Mouse (Mus musculus) embryonic facial prominence, embryonic 11.5 days (tissue): ENCODE measurements at regions not wholly inside any gene's neighbourhood (a gene's known extent, or its start where the extent isn't known, plus 50 kb on each side); places are given as distances from the start of the nearest gene placed in this dataset.
A peak's percentile ranks its signal among the peaks of the same experiment; 100 is the strongest.

ENCODE experiments used
- ATAC-seq: fragments of 200-750 bp; cut with Nextera tagmentation; replicated peaks from 2 replicates; pipeline ENCODE4 v1.8.0; 2017; ENCODE audit warnings: low read depth; ENCODE audit not compliant: insufficient number of reproducible peaks, low FRiP score, low TSS enrichment
- DNase-seq: peaks from one replicate; pipeline ENCODE4 v3.0.0-alpha.2; 2015; ENCODE audit warnings: low spot score
- H3K27ac ChIP-seq: fragments of 300-500 bp; sonication (generic); replicated peaks from 2 replicates; pipeline ENCODE4 v1.5.1; 2014; ENCODE audit warnings: mild to moderate bottlenecking, low read depth, low read length, control low read depth
- H3K27me3 ChIP-seq: fragments of 300-500 bp; sonication (generic); 2 replicates; pipeline ENCODE4 v1.6.1; 2014; ENCODE audit warnings: mild to moderate bottlenecking, low read length, moderate library complexity, mixed read lengths; ENCODE audit not compliant: control insufficient read depth, insufficient read depth
- H3K36me3 ChIP-seq: fragments of 300-500 bp; sonication (generic); replicated peaks from 2 replicates; pipeline ENCODE4 v1.6.1; 2014; ENCODE audit warnings: low read depth, mild to moderate bottlenecking, low read length, moderate library complexity, mixed read lengths; ENCODE audit not compliant: control insufficient read depth, insufficient read depth
- H3K4me1 ChIP-seq: fragments of 300-500 bp; sonication (generic); 2 replicates; pipeline ENCODE4 v1.6.1; 2014; ENCODE audit warnings: low read length, mixed read lengths; ENCODE audit not compliant: control insufficient read depth, insufficient read depth
- H3K4me2 ChIP-seq: fragments of 300-500 bp; sonication (generic); 2 replicates; pipeline ENCODE4 v1.6.1; 2014; ENCODE audit warnings: low read depth, mild to moderate bottlenecking, control low read depth, low read length, moderate library complexity
- H3K4me3 ChIP-seq: fragments of 300-500 bp; sonication (generic); 2 replicates; pipeline ENCODE4 v1.5.1; 2014; ENCODE audit warnings: low read depth, low read length, control low read depth
- H3K9ac ChIP-seq: fragments of 300-500 bp; sonication (generic); replicated peaks from 2 replicates; pipeline ENCODE4 v1.6.1; 2014; ENCODE audit warnings: mild to moderate bottlenecking, control low read depth, low read length
- H3K9me3 ChIP-seq: fragments of 300-500 bp; sonication (generic); replicated peaks from 2 replicates; pipeline ENCODE4 v1.6.1; 2016; ENCODE audit warnings: mild to moderate bottlenecking, low read length, inconsistent platforms, mixed read lengths; ENCODE audit not compliant: control insufficient read depth
- WGBS: fragments of 180-500 bp; shearing (Covaris S2); extraction: QIAGEN DNeasy Blood & Tissue Kit; methylation state at CpG from one replicate; pipeline ENCODE4 v1.1.7; 2014; 5-methylcytosine and 5-hydroxymethylcytosine counted together

GRCm38 (mm10) chr9:87964508-87964907 lies 233.4 kb upstream of the Tbx18 start:
- Histone ChIP-seq H3K4me1 (no peaks in the 10 kb centered on the region), H3K4me2 (no peak overlapping the region), H3K36me3 (no peaks in the 10 kb centered on the region), H3K9me3 (no peaks in the 10 kb centered on the region), H3K4me3 (no peak overlapping the region), H3K27me3 (no peaks in the 10 kb centered on the region), H3K9ac (no peak overlapping the region), H3K27ac (no peak overlapping the region)
- ATAC-seq = no peak; the same call in 1 of the 2 replicates
- no peak for DNase-seq
- 69% methylated on average over 2 of the region's 2 CpGs for WGBS

- Histone ChIP-seq H3K9me3 (no peaks in the 10 kb centered on the region), H3K36me3 (no peaks in the 10 kb centered on the region), H3K27ac (no peak overlapping the region), H3K4me3 (no peak overlapping the region), H3K9ac (no peak overlapping the region), H3K4me2 (no peak overlapping the region), H3K4me1 (no peaks in the 10 kb centered on the region), H3K27me3 (no peaks in the 10 kb centered on the region)
- ATAC-seq (no peak), DNase-seq (peak; percentile 2)
- WGBS = 53% methylated on average over 3 of the region's 3 CpGs
These were observed 234.2 kb upstream of the Tbx18 start for GRCm38 (mm10) chr9:87965103-87965780.

- H3K27me3 ChIP-seq = no peaks in the 10 kb centered on the region
- H3K27ac ChIP-seq = no peak overlapping the region
- 66% methylated on average over 5 of the region's 5 CpGs for WGBS
- DNase-seq (no peak), ATAC-seq (0 out of 2 replicates have a peak, but pooled peaks have one; percentile 39)
- no peak overlapping the region for H3K4me3 ChIP-seq
- H3K4me2 ChIP-seq = no peak overlapping the region
- no peak overlapping the region for H3K9ac ChIP-seq
- H3K36me3 ChIP-seq = no peaks in the 10 kb centered on the region
- no peaks in the 10 kb centered on the region for H3K4me1 ChIP-seq
- no peaks in the 10 kb centered on the region for H3K9me3 ChIP-seq
These were observed 237.4 kb upstream of the Tbx18 start for GRCm38 (mm10) chr9:87968190-87969082.

- Histone ChIP-seq H3K27me3 (no peaks in the 10 kb centered on the region), H3K4me1 (no peaks in the 10 kb centered on the region), H3K4me2 (no peak overlapping the region), H3K9me3 (no peaks in the 10 kb centered on the region), H3K27ac (no peak overlapping the region), H3K4me3 (no peak overlapping the region), H3K9ac (no peak overlapping the region), H3K36me3 (no peaks in the 10 kb centered on the region)
- ATAC-seq (no peak), DNase-seq (no peak)
These were observed 239.5 kb upstream of the Tbx18 start for GRCm38 (mm10) chr9:87970586-87970985.

GRCm38 (mm10) chr9:87971791-87972190 lies 240.7 kb upstream of the Tbx18 start:
- H3K4me1 ChIP-seq = no peaks in the 10 kb centered on the region
- no peak overlapping the region for H3K4me3 ChIP-seq
- H3K27me3 ChIP-seq = no peaks in the 10 kb centered on the region
- H3K36me3 ChIP-seq = no peaks in the 10 kb centered on the region
- H3K9ac ChIP-seq = no peak overlapping the region
- H3K4me2 ChIP-seq = no peak overlapping the region
- 82% methylated on average over 3 of the region's 3 CpGs for WGBS
- H3K9me3 ChIP-seq = no peaks in the 10 kb centered on the region
- ATAC-seq (no peak), DNase-seq (no peak)
- H3K27ac ChIP-seq = no peak overlapping the region

GRCm38 (mm10) chr9:87973531-87973930 lies 242.5 kb upstream of the Tbx18 start:
- no peaks in the 10 kb centered on the region for H3K27me3 ChIP-seq
- no peak overlapping the region for H3K27ac ChIP-seq
- no peak overlapping the region for H3K4me2 ChIP-seq
- H3K4me1 ChIP-seq = no peaks in the 10 kb centered on the region
- WGBS = 43% methylated on average over 6 of the region's 6 CpGs
- no peaks in the 10 kb centered on the region for H3K36me3 ChIP-seq
- no peak overlapping the region for H3K4me3 ChIP-seq
- no peak for ATAC-seq
- no peaks in the 10 kb centered on the region for H3K9me3 ChIP-seq
- DNase-seq = peak; percentile 72
- no peak overlapping the region for H3K9ac ChIP-seq

- H3K4me3 ChIP-seq = no peak overlapping the region
- DNase-seq = peak; percentile 71
- no peaks in the 10 kb centered on the region for H3K4me1 ChIP-seq
- H3K27ac ChIP-seq = no peak overlapping the region
- no peaks in the 10 kb centered on the region for H3K9me3 ChIP-seq
- H3K27me3 ChIP-seq = no peaks in the 10 kb centered on the region
- peak; percentile 56; the same call in 1 of the 2 replicates for ATAC-seq
- WGBS = 23% methylated on average over 3 of the region's 3 CpGs
- H3K4me2 ChIP-seq = no peak overlapping the region
- no peak overlapping the region for H3K9ac ChIP-seq
- no peaks in the 10 kb centered on the region for H3K36me3 ChIP-seq
These were observed 253.8 kb upstream of the Tbx18 start for GRCm38 (mm10) chr9:87984910-87985309.

GRCm38 (mm10) chr9:87985439-87985838 lies 254.4 kb upstream of the Tbx18 start:
- ATAC-seq (no peak), DNase-seq (peak; percentile 3)
- Histone ChIP-seq H3K27me3 (no peaks in the 10 kb centered on the region), H3K27ac (no peak overlapping the region), H3K4me1 (no peaks in the 10 kb centered on the region), H3K9ac (no peak overlapping the region), H3K36me3 (no peaks in the 10 kb centered on the region), H3K4me2 (no peak overlapping the region), H3K9me3 (no peaks in the 10 kb centered on the region), H3K4me3 (no peak overlapping the region)
- 43% methylated on average over 4 of the region's 4 CpGs for WGBS
